Mouse (Mus musculus): ENCODE measurements at regions not wholly inside any gene's neighbourhood (a gene's known extent, or its start where the extent isn't known, plus 50 kb on each side); places are given as distances from the start of the nearest gene placed in this dataset.

DNA sequence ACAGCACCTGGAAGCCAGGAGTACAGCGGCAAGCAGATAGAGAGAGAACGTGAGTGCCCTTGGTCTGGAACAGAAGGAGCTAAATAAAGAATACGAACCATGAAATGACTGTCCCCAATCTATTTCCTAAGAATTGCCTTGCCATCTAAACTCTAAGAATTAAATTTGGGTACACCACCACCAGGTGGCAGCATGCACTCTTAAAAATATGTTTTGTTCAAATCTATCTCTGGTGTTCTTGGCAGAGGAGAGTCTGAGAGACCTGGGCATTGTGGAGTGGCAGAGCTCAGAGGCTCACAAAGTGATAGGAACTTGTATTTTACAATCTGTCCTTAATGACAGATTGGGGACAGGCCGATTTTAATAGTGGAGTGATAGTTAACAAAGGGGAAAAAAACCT, 144.5 kb downstream of the Cdh26 start:
- H3K27me3 ChIP-seq (replicated peaks), result no peaks in the 10 kb centered on the region
- no peak overlapping the region for H3K27ac ChIP-seq
- H3K4me3 ChIP-seq (replicated peaks), result no peak overlapping the region
- H3K36me3 ChIP-seq, result no peaks in the 10 kb centered on the region
- H3K9me3 ChIP-seq, result no peaks in the 10 kb centered on the region
- H3K9ac ChIP-seq, result no peak overlapping the region
- 46% methylated on average over 4 of the region's 4 CpGs for WGBS
- ATAC-seq, result no peak
- H3K4me2 ChIP-seq (replicated peaks), result no peak overlapping the region
- H3K4me1 ChIP-seq (replicated peaks), result 0 out of 2 replicates have a peak, but pooled peaks cover under 1% of the 10 kb centered on the region

DNA sequence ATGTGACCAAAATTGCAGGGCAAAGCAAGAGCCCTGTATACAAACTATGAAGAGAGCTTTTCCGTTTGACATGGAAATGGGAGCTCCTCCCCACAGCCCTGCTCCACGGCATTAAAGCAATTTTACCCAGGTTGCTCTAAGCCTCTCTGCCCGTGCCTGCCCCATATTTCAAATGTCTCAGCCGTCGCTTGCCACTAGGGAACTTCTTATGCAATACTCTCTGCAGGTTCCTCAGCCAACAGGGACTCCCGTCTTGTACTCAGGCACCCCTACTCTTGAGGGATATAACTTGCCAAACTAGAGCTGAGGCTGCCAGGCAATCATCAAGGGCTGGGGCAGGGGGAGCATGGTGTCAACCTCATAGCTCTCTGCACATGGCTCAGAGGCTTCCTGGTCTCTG, 145.1 kb downstream of the Cdh26 start:
- H3K4me1 ChIP-seq (replicated peaks), result peaks cover 6% of the 10 kb centered on the region; the same call in 1 of the 2 replicates
- WGBS, result 46% methylated on average over 6 of the region's 6 CpGs
- no peak overlapping the region for H3K4me2 ChIP-seq (replicated peaks)
- no peak overlapping the region for H3K4me3 ChIP-seq (replicated peaks)
- no peaks in the 10 kb centered on the region for H3K36me3 ChIP-seq
- H3K9ac ChIP-seq, result no peak overlapping the region
- no peak overlapping the region for H3K27ac ChIP-seq
- ATAC-seq, result no peak
- no peaks in the 10 kb centered on the region for H3K9me3 ChIP-seq
- H3K27me3 ChIP-seq (replicated peaks), result no peaks in the 10 kb centered on the region

DNA sequence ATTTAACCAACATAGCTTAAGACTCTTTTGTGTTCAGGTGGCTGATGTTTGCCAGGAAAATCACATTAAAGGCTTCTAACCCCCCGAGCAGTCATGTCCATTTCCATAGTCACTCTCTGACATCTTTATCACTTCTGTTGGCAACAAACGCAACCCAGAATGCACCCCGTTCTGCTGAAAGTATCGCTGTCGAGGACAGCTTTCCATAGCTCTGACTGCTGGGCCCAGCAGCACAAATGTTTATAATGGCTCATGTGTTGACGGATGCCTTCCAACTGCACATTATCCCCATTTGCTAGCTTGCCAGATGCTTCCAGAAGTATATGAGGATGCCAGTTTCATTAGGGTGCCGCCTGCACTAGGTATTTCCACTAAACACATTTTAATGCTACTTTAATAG, 145.7 kb downstream of the Cdh26 start:
- Histone ChIP-seq H3K27ac (no peak overlapping the region), H3K9me3 (no peaks in the 10 kb centered on the region), H3K4me1 (replicated peaks) (peaks cover 10% of the 10 kb centered on the region), H3K4me2 (replicated peaks) (no peak overlapping the region), H3K36me3 (no peaks in the 10 kb centered on the region), H3K9ac (no peak overlapping the region), H3K4me3 (replicated peaks) (no peak overlapping the region), H3K27me3 (replicated peaks) (no peaks in the 10 kb centered on the region)
- ATAC-seq, result no peak
- 61% methylated on average over 7 of the region's 7 CpGs for WGBS

DNA sequence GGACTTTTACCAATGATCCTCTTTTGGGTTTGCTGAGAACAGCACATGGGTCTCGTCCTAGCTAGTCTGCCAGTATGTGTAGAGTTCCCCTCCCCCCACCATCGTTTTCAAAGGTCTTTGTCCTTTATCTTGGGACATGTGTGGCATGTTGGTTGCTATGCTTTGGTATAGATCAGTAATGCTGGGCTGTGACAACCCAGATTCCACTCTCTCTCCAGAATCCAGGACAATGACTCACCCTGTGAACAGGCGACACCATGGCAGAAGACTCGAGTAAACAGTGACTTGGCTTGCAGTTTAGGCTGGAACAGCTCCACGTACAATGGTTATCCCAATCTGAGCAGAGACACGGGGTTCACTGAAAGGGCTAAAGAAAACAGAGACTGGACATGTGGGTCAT, 149.2 kb downstream of the Cdh26 start:
- 73% methylated on average over 6 of the region's 6 CpGs for WGBS
- no peaks in the 10 kb centered on the region for H3K36me3 ChIP-seq
- ATAC-seq, result no peak
- no peak overlapping the region for H3K4me3 ChIP-seq (replicated peaks)
- H3K4me2 ChIP-seq (replicated peaks), result no peak overlapping the region
- H3K27ac ChIP-seq, result no peak overlapping the region
- no peak overlapping the region for H3K9ac ChIP-seq
- H3K4me1 ChIP-seq (replicated peaks), result peaks cover 18% of the 10 kb centered on the region
- no peaks in the 10 kb centered on the region for H3K27me3 ChIP-seq (replicated peaks)
- H3K9me3 ChIP-seq, result no peaks in the 10 kb centered on the region

DNA sequence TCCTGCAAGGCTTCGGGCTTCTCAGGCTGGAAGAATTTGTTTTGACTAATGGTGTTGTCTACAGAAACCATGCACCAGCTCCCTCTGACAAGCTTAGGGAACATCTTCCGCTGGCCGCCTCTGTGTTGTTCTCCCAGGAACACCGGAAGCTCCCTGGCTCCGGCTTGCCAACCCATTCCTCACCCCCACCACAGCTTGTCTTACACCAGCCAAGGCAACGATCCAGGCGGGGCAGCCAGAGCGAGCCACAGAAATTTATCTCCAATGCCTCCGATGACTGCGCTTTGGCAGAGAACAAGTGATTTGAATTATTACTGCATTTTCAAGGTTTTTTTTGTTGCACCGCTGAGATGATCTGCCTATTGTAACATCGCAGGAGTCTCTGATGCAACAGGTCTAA, 151.0 kb downstream of the Cdh26 start:
- Histone ChIP-seq H3K9me3 (no peaks in the 10 kb centered on the region), H3K4me1 (replicated peaks) (peaks cover 18% of the 10 kb centered on the region), H3K27ac (no peak overlapping the region), H3K4me3 (replicated peaks) (no peak overlapping the region), H3K27me3 (replicated peaks) (no peaks in the 10 kb centered on the region), H3K36me3 (no peaks in the 10 kb centered on the region), H3K9ac (no peak overlapping the region), H3K4me2 (replicated peaks) (no peak overlapping the region)
- peak; percentile 29; the same call in 1 of the 2 replicates for ATAC-seq
- WGBS, result 55% methylated on average over 12 of the region's 12 CpGs

DNA sequence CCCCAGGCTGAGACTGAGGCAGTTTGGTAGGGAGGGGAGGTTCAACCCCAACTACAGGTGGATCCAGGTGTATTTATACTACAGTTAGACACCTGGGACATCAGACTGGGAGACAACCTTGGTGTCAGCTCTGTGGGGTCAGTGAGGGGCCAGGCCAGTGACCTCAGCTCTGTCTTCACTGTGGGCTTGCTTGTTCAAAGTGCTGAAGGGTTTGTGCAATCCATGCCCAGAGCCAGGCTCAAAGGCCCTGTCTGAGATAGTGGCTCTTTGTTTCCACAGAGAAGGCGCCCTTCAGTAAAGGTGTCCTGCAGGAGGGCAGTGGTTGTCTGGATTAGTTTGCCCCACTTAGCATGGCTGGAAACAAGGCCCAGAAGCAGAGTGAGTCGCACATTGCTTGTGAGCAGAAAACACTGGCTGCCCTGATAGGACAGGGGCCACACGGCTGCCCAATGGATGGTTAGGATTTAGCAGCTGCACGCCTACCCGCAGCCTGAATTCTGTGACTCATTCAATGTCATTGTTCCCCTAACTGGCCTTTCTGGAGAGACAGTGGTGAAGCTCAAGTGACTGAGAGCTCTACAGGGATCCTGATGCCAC, 154.7 kb downstream of the Cdh26 start:
- WGBS, result 81% methylated on average over 5 of the region's 5 CpGs

DNA sequence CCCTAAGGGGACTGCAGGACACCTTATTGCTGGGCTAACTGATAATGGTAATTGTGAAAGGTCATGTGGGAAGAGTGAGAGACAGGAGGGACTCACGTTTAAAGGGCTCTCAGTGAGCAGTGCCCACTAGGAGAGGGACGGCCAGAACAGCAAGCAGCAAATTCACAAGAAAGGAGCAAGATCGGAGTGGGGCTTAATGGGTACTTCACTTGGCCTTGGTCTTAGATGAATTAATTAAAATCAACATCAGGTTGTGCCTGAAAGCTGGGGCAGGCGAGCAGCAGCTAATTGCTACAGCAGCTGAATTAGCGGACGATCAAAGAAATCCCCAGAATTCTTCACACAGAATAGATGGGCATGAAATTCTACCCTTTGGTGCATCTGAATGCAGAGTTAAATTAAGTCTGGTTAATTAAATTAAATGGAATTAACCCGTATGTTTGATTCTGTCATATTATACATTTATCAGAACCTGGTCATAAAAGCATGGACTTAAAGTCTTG, 156.9 kb downstream of the Cdh26 start:
- H3K27ac ChIP-seq, result no peak overlapping the region
- H3K27me3 ChIP-seq (replicated peaks), result no peaks in the 10 kb centered on the region
- no peak overlapping the region for H3K4me2 ChIP-seq (replicated peaks)
- H3K9ac ChIP-seq, result no peak overlapping the region
- WGBS, result 83% methylated on average over 7 of the region's 7 CpGs
- H3K4me3 ChIP-seq (replicated peaks), result no peak overlapping the region
- H3K9me3 ChIP-seq, result no peaks in the 10 kb centered on the region
- no peak for ATAC-seq
- H3K4me1 ChIP-seq (replicated peaks), result no peaks in the 10 kb centered on the region
- no peaks in the 10 kb centered on the region for H3K36me3 ChIP-seq

More for the DNA sequence above, 154.7 kb downstream of the Cdh26 start:
- Histone ChIP-seq H3K4me2 (replicated peaks) (no peak overlapping the region), H3K27me3 (replicated peaks) (no peaks in the 10 kb centered on the region), H3K4me3 (replicated peaks) (no peak overlapping the region), H3K27ac (no peak overlapping the region), H3K9ac (no peak overlapping the region), H3K36me3 (no peaks in the 10 kb centered on the region), H3K9me3 (no peaks in the 10 kb centered on the region), H3K4me1 (replicated peaks) (peaks cover 15% of the 10 kb centered on the region)
- no peak for ATAC-seq

DNA sequence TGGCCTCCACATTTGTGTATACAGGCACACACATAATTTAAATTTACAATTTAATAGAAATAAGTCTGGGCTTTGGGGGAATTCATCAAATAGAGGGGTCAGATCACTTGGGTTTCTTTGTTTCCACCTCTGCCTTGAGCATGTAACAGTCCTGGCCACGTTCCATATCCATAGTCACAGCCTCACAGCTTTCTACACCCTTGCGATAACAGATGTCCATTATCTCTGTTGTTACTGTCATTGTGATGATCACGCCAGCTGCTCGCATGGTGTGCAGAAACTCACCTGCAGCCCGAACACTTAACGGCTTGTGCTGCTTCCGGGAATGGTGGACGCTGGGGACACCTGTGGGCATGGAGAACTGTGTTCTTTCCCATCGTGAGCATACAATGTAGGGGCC, 163.4 kb downstream of the Cdh26 start:
- Histone ChIP-seq H3K4me2 (replicated peaks) (0 out of 2 replicates have a peak overlapping the region, but pooled peaks have one; percentile 17), H3K9ac (no peak overlapping the region), H3K4me3 (replicated peaks) (no peak overlapping the region), H3K4me1 (replicated peaks) (peaks cover 7% of the 10 kb centered on the region; the same call in 1 of the 2 replicates), H3K27me3 (replicated peaks) (no peaks in the 10 kb centered on the region), H3K27ac (no peak overlapping the region), H3K36me3 (no peaks in the 10 kb centered on the region), H3K9me3 (no peaks in the 10 kb centered on the region)
- 0 out of 2 replicates have a peak, but pooled peaks have one; percentile 11 for ATAC-seq
- WGBS, result 53% methylated on average over 9 of the region's 9 CpGs

DNA sequence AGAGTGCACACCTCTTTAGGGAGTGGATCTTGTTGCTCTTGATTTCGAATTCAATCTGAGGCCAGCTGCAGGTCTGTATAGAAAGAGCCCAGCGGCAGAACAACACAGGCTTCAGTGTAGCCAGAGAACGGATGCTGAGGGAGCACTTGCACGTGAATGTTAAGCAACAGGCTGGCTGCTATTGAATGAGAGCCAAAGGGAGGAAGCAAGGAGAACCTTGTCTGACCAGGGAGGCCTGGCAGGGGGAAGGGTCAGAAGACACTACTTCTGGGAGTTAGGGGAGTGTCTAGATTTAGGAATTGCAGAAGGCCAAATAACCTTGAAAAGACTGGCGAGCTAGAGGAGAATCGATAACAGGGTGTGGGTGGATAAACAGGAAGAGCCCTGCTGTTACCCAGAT, 163.8 kb downstream of the Cdh26 start:
- no peak overlapping the region for H3K27ac ChIP-seq

DNA sequence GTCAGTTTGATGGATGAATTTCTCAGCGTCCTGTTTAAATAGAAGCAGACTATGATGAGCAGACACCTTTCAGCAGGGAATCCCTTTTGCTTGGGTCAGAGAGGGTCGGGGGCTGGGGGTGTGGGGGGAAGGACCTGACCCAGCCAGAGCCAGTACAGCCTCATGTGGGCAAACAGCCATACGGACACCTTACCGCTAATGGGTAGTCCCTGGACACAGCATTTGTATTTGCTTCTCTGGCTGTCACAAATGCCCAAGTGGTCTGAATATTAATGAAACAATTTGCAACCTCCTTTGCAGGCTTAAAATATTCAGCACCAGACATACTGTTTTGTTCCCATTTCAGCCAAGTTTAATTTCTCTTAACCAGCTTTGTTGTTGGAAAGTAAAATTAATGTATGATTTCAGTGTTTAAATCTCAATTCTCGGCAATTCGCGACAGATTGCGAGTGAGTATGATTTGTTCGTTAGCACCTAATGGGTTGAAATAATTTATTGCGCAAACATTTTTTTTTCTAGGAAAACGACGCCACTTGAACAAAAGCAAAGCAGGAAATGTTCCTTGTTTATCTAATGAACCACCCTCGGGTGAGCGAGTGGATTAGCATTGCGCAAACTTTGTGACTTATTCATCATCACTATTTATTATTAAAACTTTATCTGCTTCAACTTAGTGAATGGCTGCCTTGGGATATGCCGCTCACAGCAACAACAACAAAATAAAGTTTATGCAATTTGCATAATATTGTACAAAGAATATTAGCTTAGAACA, 166.2 kb downstream of the Cdh26 start:
- no peaks in the 10 kb centered on the region for H3K27me3 ChIP-seq (replicated peaks)
- no peaks in the 10 kb centered on the region for H3K9me3 ChIP-seq
- peaks cover 7% of the 10 kb centered on the region; the same call in 1 of the 2 replicates for H3K4me1 ChIP-seq (replicated peaks)
- no peak overlapping the region for H3K9ac ChIP-seq
- WGBS, result 36% methylated on average over 16 of the region's 16 CpGs
- no peak overlapping the region for H3K4me3 ChIP-seq (replicated peaks)
- 0 out of 2 replicates have a peak, but pooled peaks have one; percentile 37 for ATAC-seq
- no peak overlapping the region for H3K27ac ChIP-seq
- no peaks in the 10 kb centered on the region for H3K36me3 ChIP-seq
- H3K4me2 ChIP-seq (replicated peaks), result no peak overlapping the region; the same call in 1 of the 2 replicates

More for the DNA sequence above, 163.8 kb downstream of the Cdh26 start:
- H3K36me3 ChIP-seq, result no peaks in the 10 kb centered on the region
- peaks cover 7% of the 10 kb centered on the region; the same call in 1 of the 2 replicates for H3K4me1 ChIP-seq (replicated peaks)
- H3K4me3 ChIP-seq (replicated peaks), result no peak overlapping the region
- H3K27me3 ChIP-seq (replicated peaks), result no peaks in the 10 kb centered on the region
- peak; percentile 64 for ATAC-seq
- 13% methylated on average over 6 of the region's 6 CpGs for WGBS
- no peaks in the 10 kb centered on the region for H3K9me3 ChIP-seq
- 0 out of 2 replicates have a peak overlapping the region, but pooled peaks have one; percentile 17 for H3K4me2 ChIP-seq (replicated peaks)
- H3K9ac ChIP-seq, result no peak overlapping the region

DNA sequence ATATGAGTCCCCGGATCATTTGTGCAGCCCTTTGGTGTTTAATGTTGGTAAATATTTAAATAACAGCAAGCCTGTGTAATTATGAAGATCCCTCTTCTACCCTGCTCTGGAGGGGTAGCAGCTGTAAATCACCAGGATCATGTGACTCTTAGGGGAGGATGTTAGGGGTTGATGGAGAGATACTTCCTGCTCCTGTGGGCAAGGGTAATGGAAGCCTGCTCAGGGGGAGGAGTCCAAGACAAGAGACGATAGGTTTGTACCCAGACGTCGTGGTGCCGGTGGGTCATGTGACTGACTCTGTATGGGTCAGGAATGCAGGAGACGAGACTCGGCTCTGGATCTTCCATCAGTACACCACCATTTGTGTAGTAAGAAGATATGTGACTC, 166.7 kb downstream of the Cdh26 start:
- no peaks in the 10 kb centered on the region for H3K27me3 ChIP-seq (replicated peaks)
- no peak overlapping the region for H3K4me2 ChIP-seq (replicated peaks)
- ATAC-seq, result peak; percentile 44; the same call in 1 of the 2 replicates
- H3K4me3 ChIP-seq (replicated peaks), result no peak overlapping the region
- peaks cover 7% of the 10 kb centered on the region; the same call in 1 of the 2 replicates for H3K4me1 ChIP-seq (replicated peaks)
- H3K9me3 ChIP-seq, result no peaks in the 10 kb centered on the region
- H3K9ac ChIP-seq, result no peak overlapping the region
- no peak overlapping the region for H3K27ac ChIP-seq
- WGBS, result 36% methylated on average over 7 of the region's 7 CpGs
- H3K36me3 ChIP-seq, result no peaks in the 10 kb centered on the region

DNA sequence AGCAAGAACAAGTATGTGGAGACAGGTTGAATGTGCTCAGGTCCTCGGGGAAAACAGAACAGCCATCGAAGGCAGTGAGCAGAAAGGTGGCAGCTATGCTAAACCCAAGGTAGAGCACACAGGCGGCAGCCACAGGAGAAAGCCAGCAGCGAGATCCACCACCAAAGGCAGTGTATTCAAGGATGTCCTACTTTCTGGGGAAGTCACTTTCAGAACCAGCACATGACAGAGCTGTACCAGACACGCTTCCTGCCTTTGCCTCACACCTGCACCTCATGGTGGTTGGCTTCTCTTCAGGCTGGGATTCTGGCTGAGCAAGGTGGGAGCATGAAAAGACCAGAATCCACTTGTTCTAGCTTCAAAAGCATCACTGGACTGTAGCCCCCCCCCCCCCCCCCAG, 168.0 kb downstream of the Cdh26 start:
- WGBS, result 92% methylated on average over 5 of the region's 5 CpGs
- H3K9ac ChIP-seq, result no peak overlapping the region
- no peaks in the 10 kb centered on the region for H3K9me3 ChIP-seq
- no peak overlapping the region for H3K27ac ChIP-seq
- no peak overlapping the region for H3K4me3 ChIP-seq (replicated peaks)
- no peaks in the 10 kb centered on the region for H3K27me3 ChIP-seq (replicated peaks)
- H3K36me3 ChIP-seq, result no peaks in the 10 kb centered on the region
- no peak overlapping the region for H3K4me2 ChIP-seq (replicated peaks)
- no peak for ATAC-seq
- H3K4me1 ChIP-seq (replicated peaks), result peaks cover 7% of the 10 kb centered on the region; the same call in 1 of the 2 replicates
